Mouse (Mus musculus) thymus, adult 2 months (tissue): ENCODE data around the gene Atoh8.

ENCODE experiments used
- CTCF ChIP-seq: fragments of 200-500 bp; IDR thresholded peaks from 2 replicates; pipeline ENCODE4 v1.5.1; 2012; ENCODE audit warnings: mild to moderate bottlenecking, control low read depth, low read length, moderate library complexity, borderline replicate concordance; ENCODE audit not compliant: control insufficient read depth, poor library complexity, insufficient read depth; ENCODE audit errors: extremely low read depth
- POLR2A ChIP-seq: fragments of 200-500 bp; IDR thresholded peaks from 2 replicates; pipeline ENCODE4 v1.6.1; 2012; ENCODE audit warnings: mild to moderate bottlenecking, low read length, control low read depth, moderate library complexity; ENCODE audit not compliant: control insufficient read depth, poor library complexity, insufficient read depth; ENCODE audit errors: extremely low read depth

DNA sequence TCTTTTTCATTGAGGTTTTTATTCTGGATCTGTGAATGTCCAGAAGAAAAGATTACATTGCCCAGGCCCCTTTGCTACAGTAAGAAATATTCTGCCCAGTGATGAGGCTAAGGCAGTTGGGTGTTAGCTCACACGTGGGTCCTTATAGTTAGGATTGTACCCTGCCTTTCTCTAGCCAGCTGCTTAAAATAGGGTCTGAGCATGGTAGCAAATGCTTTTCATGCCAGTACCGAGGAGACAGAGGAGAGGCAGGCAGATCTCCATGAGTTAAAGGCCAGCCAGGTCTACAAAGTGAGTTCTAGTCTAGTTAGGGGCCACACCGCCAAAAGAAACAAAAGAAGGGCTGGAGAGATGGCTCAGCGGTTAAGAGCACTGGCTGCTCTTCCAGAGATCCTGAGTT, 17.8 kb upstream of the Atoh8 start:
- TF ChIP-seq CTCF, result no peak
- no peak for TF ChIP-seq POLR2A
